Mouse (Mus musculus): ENCODE results near the gene Syt8.

DNA sequence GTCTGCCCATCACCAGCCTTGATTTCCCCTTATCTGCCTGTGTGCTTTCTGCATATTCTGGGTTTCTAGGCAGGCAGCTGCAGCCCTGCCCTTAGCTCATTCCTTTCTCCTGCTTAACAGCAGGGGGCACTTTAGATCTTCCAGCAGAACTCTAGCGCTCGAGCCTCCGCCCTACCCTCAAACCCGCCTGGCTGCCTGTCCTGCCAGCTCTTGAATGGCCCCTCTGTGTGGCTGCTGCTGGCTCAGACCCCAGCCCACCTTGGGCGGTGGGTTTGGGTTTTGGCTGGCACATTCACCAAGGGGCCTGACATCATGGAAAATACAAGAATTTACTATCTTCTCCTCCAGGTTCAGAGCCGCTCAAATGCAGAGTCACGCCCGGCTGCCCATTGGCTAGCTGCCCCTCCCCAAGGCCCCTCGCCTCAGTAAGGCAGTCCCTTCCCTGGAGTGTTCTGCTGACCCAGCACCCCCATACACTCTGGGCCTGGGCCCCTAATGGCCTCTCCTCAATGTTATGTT, 52.8 kb downstream of the Syt8 start:
- no peak for TF ChIP-seq POLR2A (IDR thresholded peaks at IDR 0.05; ENCODE audit: low read depth, low read length)
- 0 out of 2 replicates have a peak, but pooled peaks have one; percentile 32 for TF ChIP-seq CTCF (IDR thresholded peaks at IDR 0.05; ENCODE audit: borderline replicate concordance, insufficient read depth, low read length)
